Mouse (Mus musculus) kidney, postnatal 36 days (tissue): Measurements from ENCODE around the gene Cntn4.

Experiments
- DNase-seq, 2 experiments: peaks; one replicate each; pipeline ENCODE4 v3.0.0; 2021 to 2022; ENCODE audit warnings: mixed read lengths in 2 of 2

Gene Cntn4

DNA sequence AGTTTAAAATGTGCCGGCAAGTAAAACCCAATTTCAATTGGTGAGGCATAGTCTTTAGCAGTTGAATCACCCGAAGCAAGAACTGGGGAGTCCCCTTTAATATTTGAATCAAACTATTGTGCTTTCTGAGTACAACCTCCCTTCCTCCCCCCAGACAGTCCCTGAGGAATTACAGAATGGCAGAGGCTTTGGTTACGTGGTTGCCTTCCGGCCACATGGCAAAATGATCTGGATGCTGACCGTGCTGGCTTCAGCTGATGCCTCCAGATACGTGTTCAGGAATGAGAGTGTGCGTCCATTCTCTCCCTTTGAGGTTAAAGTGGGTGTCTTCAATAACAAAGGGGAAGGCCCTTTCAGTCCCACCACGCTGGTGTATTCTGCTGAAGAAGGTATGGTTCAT, 998.1 kb downstream of the Cntn4 start:
- DNase-seq, result no peak

GRCm38 (mm10) chr6:106701931-106702330, 1024.5 kb downstream of the Cntn4 start:
- DNase-seq, result peak; percentile 30 to 61

GRCm38 (mm10) chr6:106705506-106706035, 1028.1 kb downstream of the Cntn4 start:
- DNase-seq, result peak; percentile 26 to 39

- DNase-seq, result no peak
These were observed 1048.2 kb downstream of the Cntn4 start for GRCm38 (mm10) chr6:106725642-106726041.

DNA sequence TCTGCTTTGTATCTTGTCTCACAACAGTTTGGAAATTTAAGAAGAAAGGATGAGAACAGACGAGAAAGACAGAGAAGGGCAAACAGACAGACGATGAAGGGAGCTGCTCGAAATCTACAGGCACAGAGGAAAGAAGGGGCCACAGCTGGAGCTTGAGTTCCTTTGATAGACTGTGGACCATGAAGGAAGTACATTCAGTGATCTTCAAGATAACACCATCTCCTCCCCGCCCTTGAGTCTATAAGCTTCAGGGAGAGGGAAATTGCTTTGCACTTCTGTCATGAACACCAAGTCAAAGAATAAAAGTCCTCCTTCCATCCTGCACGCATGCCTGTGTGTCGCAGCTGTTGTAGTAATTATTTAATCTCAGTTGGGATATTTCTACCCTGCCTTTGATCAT, 1048.6 kb downstream of the Cntn4 start:
- no peak for DNase-seq

DNA sequence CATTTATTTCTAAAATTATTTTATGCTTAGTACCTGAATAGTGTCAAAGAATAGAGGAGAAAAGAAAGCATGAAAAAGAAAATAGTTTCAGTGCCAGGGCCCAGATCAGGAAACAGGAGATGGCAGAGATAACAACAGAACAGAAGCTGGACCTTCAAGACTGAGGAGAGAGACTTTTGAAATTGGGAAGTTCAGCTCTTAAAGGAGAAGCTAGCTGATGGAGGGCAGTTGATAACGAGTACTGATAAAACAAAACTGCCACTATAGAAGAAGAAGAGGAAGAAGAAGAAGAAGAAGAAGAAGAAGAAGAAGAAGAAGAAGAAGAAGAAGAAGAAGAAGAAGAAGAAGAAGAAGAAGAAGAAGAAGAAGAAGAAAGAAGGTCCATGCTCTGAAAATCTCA, 1050.2 kb downstream of the Cntn4 start:
- no peak for DNase-seq

DNA sequence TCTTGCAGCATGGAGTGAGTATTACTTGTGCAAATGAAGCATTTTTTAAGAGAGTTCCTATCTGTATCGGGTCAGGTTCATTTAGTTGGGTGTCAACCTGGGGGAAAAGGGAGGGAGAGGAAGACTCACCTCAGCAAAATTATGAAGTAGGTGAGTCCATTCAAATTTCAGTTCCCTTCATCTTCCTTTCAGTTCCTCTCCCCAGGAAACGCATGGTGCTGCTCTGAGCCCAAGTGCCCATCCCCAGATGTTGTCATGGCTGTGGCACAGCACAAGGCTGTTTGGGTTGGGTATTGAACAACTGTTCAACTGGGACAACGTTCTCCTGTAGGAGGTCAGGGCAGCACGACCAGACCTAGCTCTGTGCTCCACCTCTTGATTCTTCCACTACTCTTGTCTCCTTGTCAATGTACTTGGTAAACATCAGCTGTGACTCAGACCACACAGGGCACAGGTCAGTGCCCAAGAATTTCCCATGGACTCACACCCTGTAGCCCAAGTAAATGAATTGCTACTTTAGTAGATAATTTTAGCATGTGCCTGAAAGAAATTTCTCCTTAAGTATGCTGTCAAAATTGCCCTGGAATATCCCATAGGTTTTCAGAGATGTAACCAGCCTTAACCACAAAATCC, 1052.3 kb downstream of the Cntn4 start:
- peak; percentile 58 to 65 for DNase-seq

DNA sequence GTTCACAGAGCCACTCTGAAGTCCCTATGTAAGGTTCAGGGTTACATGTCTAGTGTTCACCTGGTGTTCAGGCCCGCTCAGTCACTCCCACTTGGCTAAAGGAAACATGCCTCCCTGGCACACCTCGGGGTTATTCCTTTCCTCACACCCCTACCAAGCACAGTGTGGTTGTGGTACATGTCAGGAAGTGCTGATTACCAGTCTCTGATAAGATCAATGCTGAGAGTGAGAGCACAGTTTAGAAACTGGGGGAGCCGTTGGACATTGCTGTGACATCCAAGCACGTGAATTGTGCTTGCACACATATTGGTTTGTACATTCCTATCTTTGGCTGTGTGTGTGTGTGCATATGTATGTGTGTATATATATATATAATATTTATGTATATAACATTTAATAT, 1055.1 kb downstream of the Cntn4 start:
- DNase-seq, result no peak

DNA sequence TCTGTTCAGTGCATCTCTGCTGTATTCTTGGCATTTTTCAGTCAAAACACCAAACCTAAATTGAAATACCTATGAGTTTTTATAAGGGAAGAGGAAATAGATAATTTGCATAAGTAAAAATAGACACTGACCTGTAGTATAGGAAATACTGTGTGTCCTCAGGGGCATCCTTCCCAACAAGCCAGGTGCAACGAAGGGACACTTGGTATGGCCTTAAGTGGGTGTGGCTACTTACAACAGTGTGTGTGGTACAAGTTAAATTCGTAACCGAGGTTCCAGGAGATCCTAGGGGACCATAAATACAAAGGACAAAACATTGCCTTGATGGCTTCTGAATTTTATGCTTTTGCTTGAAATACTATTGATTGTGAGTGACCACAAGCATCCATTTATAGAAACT, 1060.8 kb downstream of the Cntn4 start:
- DNase-seq, result no peak

DNA sequence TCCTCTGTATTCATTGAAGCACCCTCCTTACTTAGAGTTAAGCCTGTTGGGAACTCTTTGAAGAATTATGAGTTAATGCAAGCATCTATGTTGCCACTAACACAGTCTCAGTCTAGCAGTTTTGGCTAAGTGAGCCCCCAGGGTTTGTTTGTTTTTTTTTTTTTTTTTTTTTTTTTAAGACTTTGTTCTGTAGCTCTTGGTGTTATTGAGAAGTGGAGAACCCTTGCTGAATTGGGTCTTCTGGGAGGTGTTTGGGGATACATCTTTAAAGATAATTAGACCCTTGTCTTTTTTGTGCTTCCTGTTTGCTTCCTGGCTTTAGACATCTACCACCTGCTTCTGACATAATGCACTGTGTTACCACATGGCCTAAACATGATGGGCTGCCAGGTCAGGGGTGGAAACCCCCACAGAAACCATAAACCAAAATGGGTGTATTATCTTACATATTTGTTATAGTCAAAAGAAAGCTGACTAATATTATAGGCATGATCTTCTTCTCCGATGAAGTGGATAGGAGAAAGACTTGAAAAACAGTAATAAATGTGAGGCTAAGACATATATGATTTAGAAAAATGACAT, 1062.9 kb downstream of the Cntn4 start:
- DNase-seq, result no peak

DNA sequence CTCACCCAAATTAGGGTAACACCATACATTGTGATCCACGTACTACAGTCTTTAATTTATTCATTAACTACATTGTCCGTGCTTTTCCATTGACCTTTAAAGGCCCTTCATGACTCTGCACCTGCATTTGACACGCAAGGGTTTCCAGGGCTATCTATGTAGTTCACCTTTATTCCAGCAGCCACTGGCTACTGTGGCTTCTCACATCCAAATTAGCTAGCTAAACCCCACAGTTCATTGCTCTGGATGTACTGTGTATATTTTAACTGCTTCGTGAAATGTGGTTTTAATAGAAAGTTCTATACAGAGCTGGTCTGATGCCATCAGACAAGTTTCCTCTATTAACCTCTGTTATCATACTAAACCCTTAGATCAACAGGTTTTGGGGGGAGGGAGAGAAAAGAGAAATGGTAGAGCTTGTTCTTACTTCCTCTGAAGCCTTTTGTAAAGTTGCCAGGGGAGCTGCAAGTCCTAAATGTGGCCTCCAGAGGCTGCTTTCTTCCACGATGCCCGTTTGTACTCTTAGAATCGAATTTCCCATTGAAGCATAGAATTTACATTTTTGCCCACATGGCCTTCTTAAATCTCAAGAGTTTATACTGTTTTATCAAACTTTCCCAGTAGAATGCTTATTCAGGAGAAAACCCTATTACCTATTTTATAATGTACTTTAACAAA, 1066.2 kb downstream of the Cntn4 start:
- no peak for DNase-seq

GRCm38 (mm10) chr6:106745673-106746394, 1068.4 kb downstream of the Cntn4 start:
- DNase-seq, result no peak

- DNase-seq, result no peak
These were observed 1069.8 kb downstream of the Cntn4 start for GRCm38 (mm10) chr6:106747251-106747650.

- no peak for DNase-seq
These were observed 1070.3 kb downstream of the Cntn4 start for GRCm38 (mm10) chr6:106747804-106748203.
